Mouse (Mus musculus) stomach, embryonic 15.5 days (tissue): Measurements from ENCODE around the gene Mfsd6. TPM values are rescaled to one million over a fixed set of nuclear protein-coding genes. Genes with fewer than 3 reads are reported as not detected.
A peak's percentile ranks its signal among the peaks of the same experiment; 100 is the strongest.

ENCODE experiments used
- ATAC-seq: fragments of 200-750 bp; cut with Nextera tagmentation; 2 replicates; pipeline ENCODE4 v1.8.0; 2017; ENCODE audit warnings: low read depth, moderate number of reproducible peaks, moderate TSS enrichment; ENCODE audit not compliant: insufficient read depth, low FRiP score
- H3K27ac ChIP-seq: fragments of 300-500 bp; sonication (generic); 2 replicates; pipeline ENCODE4 v1.5.1; 2015; ENCODE audit warnings: mild to moderate bottlenecking, inconsistent platforms
- H3K27me3 ChIP-seq: fragments of 300-500 bp; sonication (generic); replicated peaks from 2 replicates; pipeline ENCODE4 v1.6.1; 2015; ENCODE audit warnings: inconsistent platforms
- H3K36me3 ChIP-seq: fragments of 300-500 bp; sonication (generic); 2 replicates; pipeline ENCODE4 v1.6.1; 2015; ENCODE audit warnings: inconsistent platforms
- H3K4me1 ChIP-seq: fragments of 300-500 bp; sonication (generic); 2 replicates; pipeline ENCODE4 v1.6.1; 2015; ENCODE audit warnings: inconsistent platforms
- H3K4me2 ChIP-seq: fragments of 300-500 bp; sonication (generic); 2 replicates; pipeline ENCODE4 v1.6.1; 2015; ENCODE audit warnings: mild to moderate bottlenecking, inconsistent platforms
- H3K4me3 ChIP-seq: fragments of 300-500 bp; sonication (generic); replicated peaks from 2 replicates; pipeline ENCODE4 v1.5.1; 2015; ENCODE audit warnings: inconsistent platforms
- H3K9ac ChIP-seq: fragments of 300-500 bp; sonication (generic); 2 replicates; pipeline ENCODE4 v1.6.1; 2015; ENCODE audit warnings: inconsistent platforms
- H3K9me3 ChIP-seq: fragments of 300-500 bp; sonication (generic); 2 replicates; pipeline ENCODE4 v1.6.1; 2016; ENCODE audit warnings: inconsistent platforms
- WGBS: fragments of 180-500 bp; shearing (Covaris S2); methylation state at CpG from one replicate; pipeline ENCODE4 v1.1.7; 2015; 5-methylcytosine and 5-hydroxymethylcytosine counted together
- polyA plus RNA-seq: library from polyadenylated mRNA; unstranded; fragments of >200 nt; fragmentation: Nextera tagmentation; extraction: Ambion mirVana; gene quantifications from 2 replicates; pipeline ENCODE4 v1.2.1, GENCODE M21; 2015

The Mfsd6 gene
- polyA plus RNA-seq, 1 experiment from 2014 or later: 4.0 TPM

DNA sequence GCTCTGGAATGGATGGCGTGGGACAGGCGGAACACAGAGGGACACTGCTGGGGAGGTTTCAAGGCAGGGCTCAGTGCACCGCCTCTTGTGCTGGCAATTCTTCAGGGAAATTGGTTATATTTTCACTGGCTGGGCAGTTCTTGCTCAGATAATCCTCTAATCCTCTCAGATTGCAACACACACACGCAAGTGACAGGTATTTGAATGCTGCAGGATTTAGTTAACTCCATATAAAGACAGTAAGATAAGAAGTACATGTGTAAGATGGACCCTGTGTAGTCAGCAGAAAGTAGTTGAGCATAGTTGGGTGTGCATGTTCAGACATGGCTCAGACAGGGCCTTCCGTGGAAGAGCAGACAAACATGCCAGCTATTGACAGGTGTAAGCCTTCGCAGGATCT is 93.0 kb downstream of the Mfsd6 start:
- 82% methylated on average over 6 of the region's 6 CpGs for WGBS
- H3K9me3 ChIP-seq: no peaks in the 10 kb centered on the region
- H3K4me1 ChIP-seq: 0 out of 2 replicates have a peak, but pooled peaks cover 4% of the 10 kb centered on the region
- H3K4me3 ChIP-seq: no peak overlapping the region
- no peak overlapping the region for H3K4me2 ChIP-seq
- H3K27ac ChIP-seq: no peak overlapping the region
- H3K9ac ChIP-seq: no peak overlapping the region
- H3K36me3 ChIP-seq: 0 out of 2 replicates have a peak, but pooled peaks cover 5% of the 10 kb centered on the region
- H3K27me3 ChIP-seq: no peaks in the 10 kb centered on the region
- ATAC-seq: no peak

- Histone ChIP-seq H3K9ac (no peak overlapping the region), H3K4me3 (peak overlapping the region; percentile 75), H3K27ac (no peak overlapping the region)
These were observed 95.7 kb downstream of the Mfsd6 start for GRCm38 (mm10) chr1:52631570-52631969.

DNA sequence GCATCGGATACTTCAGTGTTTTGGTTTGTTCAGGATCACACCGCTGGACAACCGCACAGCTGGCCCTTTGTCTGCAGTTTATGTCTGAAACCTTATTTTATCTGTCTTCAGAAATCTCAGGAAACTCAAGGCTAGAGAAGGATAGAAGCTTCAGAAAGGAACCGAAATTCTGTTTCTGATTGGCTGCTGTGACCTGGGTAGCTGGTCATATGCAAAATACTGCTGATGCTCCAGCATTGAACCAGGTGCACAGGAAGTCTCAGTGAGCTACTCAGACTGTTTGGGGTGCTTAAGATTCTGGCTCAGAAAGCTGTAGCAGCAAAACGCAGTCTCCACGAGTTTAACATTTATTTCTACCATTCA is 96.3 kb downstream of the Mfsd6 start:
- Histone ChIP-seq H3K36me3 (0 out of 2 replicates have a peak, but pooled peaks cover 5% of the 10 kb centered on the region), H3K9me3 (no peaks in the 10 kb centered on the region), H3K4me2 (peak overlapping the region; percentile 50), H3K4me3 (peak overlapping the region; percentile 75), H3K27ac (peak overlapping the region; percentile 85), H3K9ac (peak overlapping the region; percentile 49), H3K4me1 (0 out of 2 replicates have a peak, but pooled peaks cover 4% of the 10 kb centered on the region), H3K27me3 (no peaks in the 10 kb centered on the region)
- peak; percentile 76 for ATAC-seq
- WGBS: under 1% methylated on average over 6 of the region's 6 CpGs

More at GRCm38 (mm10) chr1:52631570-52631969, 95.7 kb downstream of the Mfsd6 start:
- Histone ChIP-seq H3K4me2 (peak overlapping the region; percentile 50), H3K36me3 (0 out of 2 replicates have a peak, but pooled peaks cover 5% of the 10 kb centered on the region), H3K27me3 (no peaks in the 10 kb centered on the region), H3K9me3 (no peaks in the 10 kb centered on the region), H3K4me1 (0 out of 2 replicates have a peak, but pooled peaks cover 4% of the 10 kb centered on the region)
- 47% methylated on average over 2 of the region's 2 CpGs for WGBS
- no peak for ATAC-seq

DNA sequence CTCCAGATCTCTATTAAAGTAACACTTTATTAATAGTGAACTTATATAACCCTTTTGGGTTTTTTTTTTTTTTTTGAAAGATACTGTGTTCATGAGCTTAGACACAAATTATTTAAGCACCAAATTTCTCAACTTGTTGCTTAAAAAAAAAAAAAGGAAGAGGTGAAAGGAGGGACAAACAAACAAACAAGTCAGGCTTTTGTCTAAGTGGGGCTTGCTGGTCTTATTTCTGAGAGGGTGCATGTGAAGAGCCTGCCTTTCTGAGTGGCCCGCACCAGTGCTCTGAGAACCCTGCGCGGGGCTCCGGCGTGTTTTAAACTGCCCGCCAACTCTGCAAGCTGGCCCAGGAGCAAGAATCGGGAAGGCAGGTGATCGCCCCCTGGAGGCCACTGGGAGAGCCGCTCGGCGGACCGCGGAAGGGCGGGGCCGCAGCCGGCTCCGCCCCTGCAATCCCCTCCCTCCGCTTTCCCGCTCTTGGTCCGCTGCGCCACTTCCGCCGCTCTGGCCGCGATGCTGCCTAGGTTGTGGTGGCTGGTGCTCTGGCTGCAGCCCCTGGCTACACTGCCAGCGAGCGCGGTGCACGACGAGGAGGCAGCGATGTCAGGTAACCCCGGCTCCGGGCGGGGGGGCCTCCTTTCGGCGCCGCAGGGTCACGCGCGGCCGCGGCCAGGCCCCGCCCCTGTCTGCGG is 96.9 kb downstream of the Mfsd6 start, which contains the start of gene Nemp2:
Gene Nemp2, plus strand, starts transcription at position 456 of the 689 bp plus-strand sequence.
- peak within 1 kb of the TSS; percentile 50 for H3K4me2 ChIP-seq
- under 1% methylated on average over 43 of the region's 44 CpGs for WGBS
- H3K9me3 ChIP-seq: no peaks in the 10 kb centered on the region
- 0 out of 2 replicates have a peak, but pooled peaks cover 4% of the 10 kb centered on the region for H3K4me1 ChIP-seq
- H3K27ac ChIP-seq: peak within 1 kb of the TSS; percentile 85
- H3K27me3 ChIP-seq: no peaks in the 10 kb centered on the region
- peak; percentile 88 for ATAC-seq
- peak within 1 kb of the TSS; percentile 49 for H3K9ac ChIP-seq
- H3K36me3 ChIP-seq: 0 out of 2 replicates have a peak, but pooled peaks cover 5% of the 10 kb centered on the region
- peak within 1 kb of the TSS; percentile 75 for H3K4me3 ChIP-seq

DNA sequence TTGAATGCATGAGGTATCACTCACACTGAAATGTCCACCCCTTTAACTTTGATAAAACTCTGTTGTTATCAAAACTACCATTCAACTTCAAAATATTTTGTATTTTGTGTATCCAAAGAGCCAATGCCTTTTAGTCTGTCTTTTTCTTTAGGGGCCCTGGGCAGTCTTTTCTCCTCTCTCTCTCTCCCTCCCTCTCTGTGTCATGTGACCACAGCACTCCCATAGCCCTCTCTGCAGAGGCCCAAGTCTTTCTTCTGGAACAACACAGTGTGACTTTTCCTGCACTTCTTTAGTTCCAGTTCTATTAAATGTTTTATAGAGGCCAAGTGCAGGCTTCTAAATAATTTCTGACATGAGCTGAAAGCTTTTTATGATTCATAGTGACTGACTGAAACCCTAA is 106.8 kb downstream of the Mfsd6 start:
- H3K36me3 ChIP-seq: no peaks in the 10 kb centered on the region
- H3K4me2 ChIP-seq: no peak overlapping the region
- no peak overlapping the region for H3K9ac ChIP-seq
- H3K27ac ChIP-seq: no peak overlapping the region
- no peak for ATAC-seq
- H3K4me1 ChIP-seq: no peaks in the 10 kb centered on the region
- H3K27me3 ChIP-seq: no peaks in the 10 kb centered on the region
- H3K9me3 ChIP-seq: no peaks in the 10 kb centered on the region
- H3K4me3 ChIP-seq: no peak overlapping the region

- Histone ChIP-seq H3K4me2 (no peak overlapping the region), H3K4me1 (no peaks in the 10 kb centered on the region), H3K27me3 (no peaks in the 10 kb centered on the region), H3K36me3 (no peaks in the 10 kb centered on the region), H3K27ac (no peak overlapping the region), H3K9me3 (no peaks in the 10 kb centered on the region), H3K4me3 (no peak overlapping the region), H3K9ac (no peak overlapping the region)
- WGBS: 26% methylated on average over 1 of the region's 1 CpGs
- ATAC-seq: no peak
These were observed 109.0 kb downstream of the Mfsd6 start for GRCm38 (mm10) chr1:52618217-52618616.

DNA sequence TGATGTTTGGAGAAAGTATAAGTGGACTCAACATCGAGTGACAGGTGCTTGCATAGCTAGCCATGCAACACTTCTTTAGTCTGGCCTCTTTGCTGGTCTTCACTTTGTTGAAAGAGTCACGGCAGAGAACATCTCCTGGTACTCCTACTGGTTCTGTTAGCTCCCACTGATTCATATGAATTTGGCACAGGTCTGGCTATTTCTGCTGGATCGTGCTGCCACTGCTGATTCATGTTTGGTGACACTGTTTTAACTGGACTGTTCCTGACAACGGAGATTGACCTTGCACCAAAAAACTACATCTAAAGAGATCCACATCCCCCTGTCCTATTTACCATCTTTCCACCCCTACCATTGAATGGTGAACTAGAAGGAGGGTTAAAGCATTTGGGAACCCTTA is 118.8 kb downstream of the Mfsd6 start:
- no peak overlapping the region for H3K27ac ChIP-seq
- H3K36me3 ChIP-seq: no peaks in the 10 kb centered on the region
- H3K4me3 ChIP-seq: no peak overlapping the region
- WGBS: 83% methylated on average over 4 of the region's 4 CpGs
- H3K27me3 ChIP-seq: no peaks in the 10 kb centered on the region
- H3K9ac ChIP-seq: no peak overlapping the region
- no peak overlapping the region for H3K4me2 ChIP-seq
- ATAC-seq: no peak
- H3K9me3 ChIP-seq: no peaks in the 10 kb centered on the region
- no peaks in the 10 kb centered on the region for H3K4me1 ChIP-seq

DNA sequence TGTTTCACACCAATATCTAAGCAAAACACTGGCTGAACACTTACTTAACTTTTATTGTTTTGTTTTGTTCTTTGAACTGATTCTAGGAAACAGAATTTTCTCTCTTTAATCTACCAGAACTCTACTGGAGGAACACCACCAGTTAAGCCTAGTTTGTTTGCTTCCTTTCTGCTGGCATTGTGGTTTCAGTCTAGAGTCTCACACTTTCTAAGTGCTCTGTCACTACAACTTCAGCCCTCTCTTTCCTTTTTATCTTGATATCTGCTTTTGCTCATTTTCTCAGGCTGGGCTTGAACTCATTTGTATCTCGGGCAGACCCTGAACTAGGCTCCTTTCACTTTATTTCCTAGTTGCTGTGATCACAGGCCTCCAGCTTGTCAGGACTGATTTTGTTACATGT is 119.6 kb downstream of the Mfsd6 start:
- no peaks in the 10 kb centered on the region for H3K27me3 ChIP-seq
- ATAC-seq: no peak
- H3K36me3 ChIP-seq: no peaks in the 10 kb centered on the region
- no peak overlapping the region for H3K27ac ChIP-seq
- WGBS: 79% methylated on average over 1 of the region's 1 CpGs
- H3K9me3 ChIP-seq: no peaks in the 10 kb centered on the region
- no peak overlapping the region for H3K4me3 ChIP-seq
- no peaks in the 10 kb centered on the region for H3K4me1 ChIP-seq
- H3K9ac ChIP-seq: no peak overlapping the region
- H3K4me2 ChIP-seq: no peak overlapping the region

Other genes with a start within 250 kb of the Mfsd6 start
- gene Nab1, start 226.8 kb downstream of the Mfsd6 start, polyA plus RNA-seq: 23.0 and 25.0 TPM in 2 replicates
- 7.4 and 9.3 TPM in 2 replicates for gene Nemp2, start 96.8 kb downstream of the Mfsd6 start, polyA plus RNA-seq
- gene Inpp1, start 90.2 kb upstream of the Mfsd6 start, polyA plus RNA-seq: 15.9 and 19.8 TPM in 2 replicates
- gene Hibch, start 117.5 kb upstream of the Mfsd6 start, polyA plus RNA-seq: 22.3 and 25.2 TPM in 2 replicates